Mouse (Mus musculus): ENCODE measurements around the gene Crisp3. TPM values are rescaled to one million over a fixed set of nuclear protein-coding genes. Genes with fewer than 3 reads are reported as not detected.

Gene Crisp3
- polyA plus RNA-seq, 1 experiment from 2014 or later = not detected

Other genes with a start within 250 kb of the Crisp3 start
- gene AC192777.2, start 146.8 kb downstream of the Crisp3 start, polyA plus RNA-seq (2014; fragmentation: Nextera tagmentation; extraction: Ambion mirVana) = not detected in 2 replicates
- not detected in 2 replicates for gene Pgk2, start 33.6 kb downstream of the Crisp3 start, polyA plus RNA-seq (2014; fragmentation: Nextera tagmentation; extraction: Ambion mirVana)
- not detected in 2 replicates for gene Crisp1, start 76.9 kb upstream of the Crisp3 start, polyA plus RNA-seq (2014; fragmentation: Nextera tagmentation; extraction: Ambion mirVana)